Mouse (Mus musculus): ENCODE data around the gene Fam227a.

Fam227a gene

GRCm38 (mm10) chr15:79658531-79659375 is at the start of gene Fam227a, which contains the start of gene Cby1:
Gene Fam227a (minus strand): TSS chr15:79658956.
Gene Cby1 (plus strand): TSS chr15:79659199.
- DNase-seq (ENCODE audit: low read depth, low spot score) = peak; percentile 94

- DNase-seq (ENCODE audit: low read depth, low spot score) = no peak
These were observed 49.6 kb upstream of the Fam227a start for GRCm38 (mm10) chr15:79708229-79708822.

GRCm38 (mm10) chr15:79706603-79707214 is 48.0 kb upstream of the Fam227a start:
- no peak for DNase-seq (ENCODE audit: low read depth, low spot score)

GRCm38 (mm10) chr15:79697558-79698187 is 38.9 kb upstream of the Fam227a start:
- no peak for DNase-seq (ENCODE audit: low read depth, low spot score)

GRCm38 (mm10) chr15:79697011-79697410 is 38.3 kb upstream of the Fam227a start:
- DNase-seq (ENCODE audit: low read depth, low spot score) = no peak

- no peak for DNase-seq (ENCODE audit: low read depth, low spot score)
These were observed 37.8 kb upstream of the Fam227a start for GRCm38 (mm10) chr15:79696508-79696907.

GRCm38 (mm10) chr15:79695516-79695915 is 36.8 kb upstream of the Fam227a start:
- no peak for DNase-seq (ENCODE audit: low read depth, low spot score)

- no peak for DNase-seq (ENCODE audit: low read depth, low spot score)
These were observed 35.8 kb upstream of the Fam227a start for GRCm38 (mm10) chr15:79694512-79694911.

- no peak for DNase-seq (ENCODE audit: low read depth, low spot score)
These were observed 35.0 kb upstream of the Fam227a start for GRCm38 (mm10) chr15:79693740-79694139.

- no peak for DNase-seq (ENCODE audit: low read depth, low spot score)
These were observed 33.6 kb upstream of the Fam227a start for GRCm38 (mm10) chr15:79692334-79692733.

GRCm38 (mm10) chr15:79691023-79691508 is 32.3 kb upstream of the Fam227a start:
- no peak for DNase-seq (ENCODE audit: low read depth, low spot score)

GRCm38 (mm10) chr15:79690426-79691022 is 31.8 kb upstream of the Fam227a start, which contains the start of gene Gtpbp1:
Gene Gtpbp1 (plus strand): TSS chr15:79690845.
- peak; percentile 99 for DNase-seq (ENCODE audit: low read depth, low spot score)

GRCm38 (mm10) chr15:79689662-79690425 is 31.1 kb upstream of the Fam227a start:
- DNase-seq (ENCODE audit: low read depth, low spot score) = no peak

- no peak for DNase-seq (ENCODE audit: low read depth, low spot score)
These were observed 29.7 kb upstream of the Fam227a start for GRCm38 (mm10) chr15:79688268-79688956.

GRCm38 (mm10) chr15:79687646-79688267 is 29.0 kb upstream of the Fam227a start, which contains the start of gene Josd1:
Gene Josd1 (minus strand): TSS chr15:79687919.
- DNase-seq (ENCODE audit: low read depth, low spot score) = peak; percentile 92

- DNase-seq (ENCODE audit: low read depth, low spot score) = peak; percentile 12
These were observed 28.4 kb upstream of the Fam227a start for GRCm38 (mm10) chr15:79687175-79687574.

GRCm38 (mm10) chr15:79686046-79686869 is 27.5 kb upstream of the Fam227a start:
- no peak for DNase-seq (ENCODE audit: low read depth, low spot score)

GRCm38 (mm10) chr15:79685141-79685641 is 26.4 kb upstream of the Fam227a start:
- DNase-seq (ENCODE audit: low read depth, low spot score) = no peak

All from forelimb bud, embryonic 11.5 days (tissue).